Mouse (Mus musculus): ENCODE data around the gene Rnf8.

- TF ChIP-seq CTCF (IDR thresholded peaks at IDR 0.05; ENCODE audit: insufficient read depth, low read length) (no peak), POLR2A (IDR thresholded peaks at IDR 0.05; ENCODE audit: borderline replicate concordance, extremely low read depth, low read depth, low read length) (no peak)
These were observed 18.5 kb upstream of the Rnf8 start for GRCm38 (mm10) chr17:29595891-29596770.
